Mouse (Mus musculus): ENCODE measurements around the gene Spg7. TPM values are rescaled to one million over a fixed set of nuclear protein-coding genes. Genes with fewer than 3 reads are reported as not detected.

Spg7 gene
- polyA plus RNA-seq, 1 experiment = 126 TPM

- DNase-seq = no peak
- Histone ChIP-seq H3K27ac (ENCODE audit: control insufficient read depth, insufficient read depth, low read length) (no peak overlapping the region; the same call in 1 of the 2 replicates), H3K4me3 (ENCODE audit: control insufficient read depth, insufficient read depth, low read length) (no peak overlapping the region), H3K36me3 (ENCODE audit: control insufficient read depth, insufficient read depth, low read length) (no peaks in the 10 kb centered on the region), H3K27me3 (ENCODE audit: control insufficient read depth, insufficient read depth, low read length) (no peaks in the 10 kb centered on the region), H3K4me1 (replicated peaks; ENCODE audit: control insufficient read depth, insufficient read depth, low read length) (peaks cover 26% of the 10 kb centered on the region)
- WGBS = 86% methylated on average over 11 of the region's 11 CpGs
- TF ChIP-seq POLR2A (IDR thresholded peaks at IDR 0.05; ENCODE audit: control insufficient read depth, extremely low read depth, insufficient read depth, low read length, poor library complexity) (no peak), CTCF (IDR thresholded peaks at IDR 0.05; ENCODE audit: borderline replicate concordance, control insufficient read depth, extremely low read depth, insufficient read depth, low read length, poor library complexity) (no peak)
Measured at GRCm38 (mm10) chr8:123039376-123040109, 23.2 kb upstream of the Spg7 start.

- Histone ChIP-seq H3K27ac (ENCODE audit: control insufficient read depth, insufficient read depth, low read length) (no peak overlapping the region; the same call in 1 of the 2 replicates), H3K4me1 (replicated peaks; ENCODE audit: control insufficient read depth, insufficient read depth, low read length) (peaks cover 27% of the 10 kb centered on the region), H3K36me3 (ENCODE audit: control insufficient read depth, insufficient read depth, low read length) (no peaks in the 10 kb centered on the region), H3K4me3 (ENCODE audit: control insufficient read depth, insufficient read depth, low read length) (no peak overlapping the region), H3K27me3 (ENCODE audit: control insufficient read depth, insufficient read depth, low read length) (no peaks in the 10 kb centered on the region)
- WGBS = 13% methylated on average over 4 of the region's 4 CpGs
- no peak for TF ChIP-seq CTCF (IDR thresholded peaks at IDR 0.05; ENCODE audit: borderline replicate concordance, control insufficient read depth, extremely low read depth, insufficient read depth, low read length, poor library complexity)
- TF ChIP-seq POLR2A (IDR thresholded peaks at IDR 0.05; ENCODE audit: control insufficient read depth, extremely low read depth, insufficient read depth, low read length, poor library complexity) = no peak
- DNase-seq = no peak
Measured at GRCm38 (mm10) chr8:123040110-123040650, 22.6 kb upstream of the Spg7 start.

DNA sequence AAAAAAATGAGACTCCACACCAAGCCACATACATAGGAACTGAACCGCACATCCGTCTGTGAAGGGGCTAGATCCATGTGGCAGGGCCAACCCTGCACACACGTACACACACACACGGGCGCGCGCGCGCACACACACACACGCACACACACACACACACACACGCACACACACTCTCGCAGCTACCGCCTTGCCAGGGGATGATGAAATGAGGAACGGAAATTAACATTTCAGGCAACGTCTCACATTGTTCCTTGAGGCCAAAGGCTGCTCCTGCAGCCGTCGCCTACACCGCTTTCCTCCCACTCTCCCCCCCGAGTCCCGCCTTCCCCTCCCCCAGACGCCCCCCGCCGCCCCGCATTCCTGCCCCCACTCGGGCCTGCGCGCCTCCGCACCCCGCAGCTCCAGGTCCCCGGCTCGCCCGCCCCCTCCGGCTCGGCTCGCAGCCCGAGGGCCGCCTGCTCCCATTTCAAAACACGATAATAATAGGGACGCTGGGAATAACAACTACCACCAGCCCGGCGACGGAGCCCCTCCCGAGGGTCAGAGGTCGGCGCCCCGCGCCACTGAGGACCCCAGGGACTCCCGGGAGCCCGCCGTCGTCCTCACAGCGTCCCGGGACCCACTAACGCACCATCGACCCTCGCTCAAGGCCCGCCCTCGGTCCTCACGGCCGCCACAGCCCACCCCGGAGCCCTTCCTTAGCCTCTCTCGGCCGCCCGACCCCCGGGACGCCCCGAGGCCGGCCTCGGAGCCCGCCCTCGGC, 21.6 kb upstream of the Spg7 start:
- no peaks in the 10 kb centered on the region for H3K27me3 ChIP-seq (ENCODE audit: control insufficient read depth, insufficient read depth, low read length)
- peaks cover 24% of the 10 kb centered on the region for H3K4me1 ChIP-seq (replicated peaks; ENCODE audit: control insufficient read depth, insufficient read depth, low read length)
- TF ChIP-seq CTCF (IDR thresholded peaks at IDR 0.05; ENCODE audit: borderline replicate concordance, control insufficient read depth, extremely low read depth, insufficient read depth, low read length, poor library complexity) (no peak), POLR2A (IDR thresholded peaks at IDR 0.05; ENCODE audit: control insufficient read depth, extremely low read depth, insufficient read depth, low read length, poor library complexity) (no peak)
- H3K4me3 ChIP-seq (ENCODE audit: control insufficient read depth, insufficient read depth, low read length) = peak overlapping the region; percentile 88
- H3K36me3 ChIP-seq (ENCODE audit: control insufficient read depth, insufficient read depth, low read length) = no peaks in the 10 kb centered on the region
- under 1% methylated on average over 70 of the region's 71 CpGs for WGBS
- H3K27ac ChIP-seq (ENCODE audit: control insufficient read depth, insufficient read depth, low read length) = peak overlapping the region; percentile 81
- peak; percentile 72 for DNase-seq

GRCm38 (mm10) chr8:123041774-123042105, 21.0 kb upstream of the Spg7 start:
- H3K27me3 ChIP-seq (ENCODE audit: control insufficient read depth, insufficient read depth, low read length) = no peaks in the 10 kb centered on the region
- 4% methylated on average over 60 of the region's 60 CpGs for WGBS
- no peak for DNase-seq
- peak overlapping the region; percentile 81; the same call in 1 of the 2 replicates for H3K27ac ChIP-seq (ENCODE audit: control insufficient read depth, insufficient read depth, low read length)
- peak overlapping the region; percentile 88 for H3K4me3 ChIP-seq (ENCODE audit: control insufficient read depth, insufficient read depth, low read length)
- no peaks in the 10 kb centered on the region for H3K36me3 ChIP-seq (ENCODE audit: control insufficient read depth, insufficient read depth, low read length)
- no peak for TF ChIP-seq CTCF (IDR thresholded peaks at IDR 0.05; ENCODE audit: borderline replicate concordance, control insufficient read depth, extremely low read depth, insufficient read depth, low read length, poor library complexity)
- no peak for TF ChIP-seq POLR2A (IDR thresholded peaks at IDR 0.05; ENCODE audit: control insufficient read depth, extremely low read depth, insufficient read depth, low read length, poor library complexity)
- H3K4me1 ChIP-seq (replicated peaks; ENCODE audit: control insufficient read depth, insufficient read depth, low read length) = peaks cover 19% of the 10 kb centered on the region

- peak; percentile 96 for TF ChIP-seq POLR2A (IDR thresholded peaks at IDR 0.05; ENCODE audit: control insufficient read depth, extremely low read depth, insufficient read depth, low read length, poor library complexity)
- TF ChIP-seq CTCF (IDR thresholded peaks at IDR 0.05; ENCODE audit: borderline replicate concordance, control insufficient read depth, extremely low read depth, insufficient read depth, low read length, poor library complexity) = 0 out of 2 replicates have a peak, but pooled peaks have one; percentile 60
- peak; percentile 99 for DNase-seq
- WGBS = under 1% methylated on average over 91 of the region's 91 CpGs
Measured at GRCm38 (mm10) chr8:123042158-123042973, 20.4 kb upstream of the Spg7 start, which contains the start of gene Ankrd11. Gene Ankrd11, minus strand, starts transcription at chr8:123042277.

More at GRCm38 (mm10) chr8:123042158-123042973, 20.4 kb upstream of the Spg7 start, which contains the start of gene Ankrd11:
- H3K27me3 ChIP-seq (ENCODE audit: control insufficient read depth, insufficient read depth, low read length) = no peaks in the 10 kb centered on the region
- no peaks in the 10 kb centered on the region for H3K36me3 ChIP-seq (ENCODE audit: control insufficient read depth, insufficient read depth, low read length)
- peak within 1 kb of the TSS; percentile 88 for H3K4me3 ChIP-seq (ENCODE audit: control insufficient read depth, insufficient read depth, low read length)
- peaks cover 15% of the 10 kb centered on the region for H3K4me1 ChIP-seq (replicated peaks; ENCODE audit: control insufficient read depth, insufficient read depth, low read length)
- peak within 1 kb of the TSS; percentile 86 for H3K27ac ChIP-seq (ENCODE audit: control insufficient read depth, insufficient read depth, low read length)
